Mouse (Mus musculus): Measurements from ENCODE around the gene Fnip2.

Gene Fnip2

GRCm38 (mm10) chr3:79409927-79410628, 157.5 kb downstream of the Fnip2 start:
- no peak for DNase-seq

DNA sequence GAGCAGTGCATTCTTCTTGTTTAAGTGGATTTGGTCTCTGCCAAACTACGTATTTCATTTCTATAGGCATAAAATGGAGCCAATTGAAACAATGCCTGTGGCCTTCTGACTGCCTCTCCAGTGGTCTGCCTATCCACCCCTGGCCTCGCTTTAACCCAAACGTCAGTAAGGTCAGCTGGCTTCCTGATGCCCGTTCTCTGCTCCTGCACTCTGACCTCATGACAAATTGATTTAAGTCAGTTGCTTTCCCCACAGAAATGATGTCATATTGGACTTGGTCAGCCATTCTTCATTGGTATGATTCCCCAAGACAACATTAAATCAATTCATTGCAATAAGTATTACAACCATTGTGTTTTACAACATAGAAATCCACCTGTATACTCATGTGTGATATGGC, 159.1 kb downstream of the Fnip2 start:
- no peak for DNase-seq
